Mouse (Mus musculus): ENCODE measurements around the gene Hpgd. TPM values are rescaled to one million over a fixed set of nuclear protein-coding genes. Genes with fewer than 3 reads are reported as not detected.
"Not testable (repeated sequence)": the region's sequence is repeated elsewhere in the genome, so short reads cannot be mapped to it uniquely, and the experiment has no call there.

The Hpgd gene
- total RNA-seq, 1 experiment from 2014 or later = 1.2 TPM

GRCm38 (mm10) chr8:56301303-56301702 lies 6.9 kb downstream of the Hpgd start:
- not testable (repeated sequence) for ATAC-seq (replicated peaks in 1 of 2; ENCODE audit: insufficient read depth in 1 of 2, low FRiP score in 2 of 2, low TSS enrichment in 1 of 2, low read depth in 1 of 2, poor library complexity in 2 of 2, severe bottlenecking in 2 of 2)

- no peak for ATAC-seq (replicated peaks in 1 of 2; ENCODE audit: insufficient read depth in 1 of 2, low FRiP score in 2 of 2, low TSS enrichment in 1 of 2, low read depth in 1 of 2, poor library complexity in 2 of 2, severe bottlenecking in 2 of 2)
These were observed 10.2 kb downstream of the Hpgd start for GRCm38 (mm10) chr8:56304595-56304994.

- ATAC-seq (replicated peaks in 1 of 2; ENCODE audit: insufficient read depth in 1 of 2, low FRiP score in 2 of 2, low TSS enrichment in 1 of 2, low read depth in 1 of 2, poor library complexity in 2 of 2, severe bottlenecking in 2 of 2) = peak in 1 of 2 experiments; percentile 49; a peak in 3 of 4 replicates
These were observed 19.2 kb downstream of the Hpgd start for GRCm38 (mm10) chr8:56313622-56314021.

GRCm38 (mm10) chr8:56315189-56315588 lies 20.8 kb downstream of the Hpgd start:
- ATAC-seq (replicated peaks in 1 of 2; ENCODE audit: insufficient read depth in 1 of 2, low FRiP score in 2 of 2, low TSS enrichment in 1 of 2, low read depth in 1 of 2, poor library complexity in 2 of 2, severe bottlenecking in 2 of 2) = no peak

- ATAC-seq (replicated peaks in 1 of 2; ENCODE audit: insufficient read depth in 1 of 2, low FRiP score in 2 of 2, low TSS enrichment in 1 of 2, low read depth in 1 of 2, poor library complexity in 2 of 2, severe bottlenecking in 2 of 2) = no peak
These were observed 28.9 kb downstream of the Hpgd start for GRCm38 (mm10) chr8:56323276-56323675.

GRCm38 (mm10) chr8:56327709-56328108 lies 33.3 kb downstream of the Hpgd start:
- ATAC-seq (replicated peaks in 1 of 2; ENCODE audit: insufficient read depth in 1 of 2, low FRiP score in 2 of 2, low TSS enrichment in 1 of 2, low read depth in 1 of 2, poor library complexity in 2 of 2, severe bottlenecking in 2 of 2) = no peak

- ATAC-seq (replicated peaks in 1 of 2; ENCODE audit: insufficient read depth in 1 of 2, low FRiP score in 2 of 2, low TSS enrichment in 1 of 2, low read depth in 1 of 2, poor library complexity in 2 of 2, severe bottlenecking in 2 of 2) = no peak
These were observed 33.8 kb downstream of the Hpgd start for GRCm38 (mm10) chr8:56328130-56328542.

- ATAC-seq (replicated peaks in 1 of 2; ENCODE audit: insufficient read depth in 1 of 2, low FRiP score in 2 of 2, low TSS enrichment in 1 of 2, low read depth in 1 of 2, poor library complexity in 2 of 2, severe bottlenecking in 2 of 2) = no peak
These were observed 41.1 kb downstream of the Hpgd start for GRCm38 (mm10) chr8:56335390-56336000.

GRCm38 (mm10) chr8:56336771-56337170 lies 42.4 kb downstream of the Hpgd start:
- no peak for ATAC-seq (replicated peaks in 1 of 2; ENCODE audit: insufficient read depth in 1 of 2, low FRiP score in 2 of 2, low TSS enrichment in 1 of 2, low read depth in 1 of 2, poor library complexity in 2 of 2, severe bottlenecking in 2 of 2)

GRCm38 (mm10) chr8:56343505-56343904 lies 49.1 kb downstream of the Hpgd start:
- no peak for ATAC-seq (replicated peaks in 1 of 2; ENCODE audit: insufficient read depth in 1 of 2, low FRiP score in 2 of 2, low TSS enrichment in 1 of 2, low read depth in 1 of 2, poor library complexity in 2 of 2, severe bottlenecking in 2 of 2)

- no peak for ATAC-seq (replicated peaks in 1 of 2; ENCODE audit: insufficient read depth in 1 of 2, low FRiP score in 2 of 2, low TSS enrichment in 1 of 2, low read depth in 1 of 2, poor library complexity in 2 of 2, severe bottlenecking in 2 of 2)
These were observed 49.6 kb downstream of the Hpgd start for GRCm38 (mm10) chr8:56343940-56344339.

- ATAC-seq (replicated peaks in 1 of 2; ENCODE audit: insufficient read depth in 1 of 2, low FRiP score in 2 of 2, low TSS enrichment in 1 of 2, low read depth in 1 of 2, poor library complexity in 2 of 2, severe bottlenecking in 2 of 2) = no peak
These were observed 50.0 kb downstream of the Hpgd start for GRCm38 (mm10) chr8:56344359-56344758.

GRCm38 (mm10) chr8:56345641-56346420 lies 51.4 kb downstream of the Hpgd start:
- no peak for ATAC-seq (replicated peaks in 1 of 2; ENCODE audit: insufficient read depth in 1 of 2, low FRiP score in 2 of 2, low TSS enrichment in 1 of 2, low read depth in 1 of 2, poor library complexity in 2 of 2, severe bottlenecking in 2 of 2)

- no peak for ATAC-seq (replicated peaks in 1 of 2; ENCODE audit: insufficient read depth in 1 of 2, low FRiP score in 2 of 2, low TSS enrichment in 1 of 2, low read depth in 1 of 2, poor library complexity in 2 of 2, severe bottlenecking in 2 of 2)
These were observed 68.8 kb downstream of the Hpgd start for GRCm38 (mm10) chr8:56363180-56363579.

Measured in hematopoietic stem cell, adult 5-6 weeks (primary cell).